Mouse (Mus musculus) ZHBTc4 (cell line): ENCODE data around the gene Cacng3.
A peak's percentile ranks its signal among the peaks of the same experiment; 100 is the strongest.

Source experiments
- DNase-seq: peaks from one replicate; pipeline ENCODE4 v3.0.0-alpha.2; 2011; ENCODE audit warnings: low read depth, low spot score

Cacng3 gene

GRCm38 (mm10) chr7:122670442-122670872 is at the start of gene Cacng3:
Gene Cacng3 (plus strand): TSS chr7:122670492.
- no peak for DNase-seq

GRCm38 (mm10) chr7:122622125-122622774 is 48.0 kb upstream of the Cacng3 start:
- DNase-seq = no peak

GRCm38 (mm10) chr7:122623753-122624152 is 46.5 kb upstream of the Cacng3 start:
- peak; percentile 21 for DNase-seq

- DNase-seq = no peak
Observed at GRCm38 (mm10) chr7:122628050-122628449, 42.2 kb upstream of the Cacng3 start.

GRCm38 (mm10) chr7:122630386-122630785 is 39.9 kb upstream of the Cacng3 start:
- no peak for DNase-seq

- peak; percentile 66 for DNase-seq
Observed at GRCm38 (mm10) chr7:122631151-122631550, 39.1 kb upstream of the Cacng3 start.

- DNase-seq = no peak
Observed at GRCm38 (mm10) chr7:122632946-122633345, 37.3 kb upstream of the Cacng3 start.

GRCm38 (mm10) chr7:122633463-122633862 is 36.8 kb upstream of the Cacng3 start:
- DNase-seq = no peak

GRCm38 (mm10) chr7:122643676-122644075 is 26.6 kb upstream of the Cacng3 start:
- DNase-seq = no peak

GRCm38 (mm10) chr7:122649306-122649705 is 21.0 kb upstream of the Cacng3 start:
- DNase-seq = no peak

- no peak for DNase-seq
Observed at GRCm38 (mm10) chr7:122652523-122652922, 17.8 kb upstream of the Cacng3 start.

GRCm38 (mm10) chr7:122656671-122657070 is 13.6 kb upstream of the Cacng3 start:
- DNase-seq = no peak

GRCm38 (mm10) chr7:122657423-122658126 is 12.7 kb upstream of the Cacng3 start:
- DNase-seq = no peak

- no peak for DNase-seq
Observed at GRCm38 (mm10) chr7:122665311-122666049, 4.8 kb upstream of the Cacng3 start.

- DNase-seq = peak; percentile 83
Observed at GRCm38 (mm10) chr7:122667903-122668302, 2.4 kb upstream of the Cacng3 start.

GRCm38 (mm10) chr7:122670873-122671641 is 765 bp downstream of the Cacng3 start:
- DNase-seq = peak; percentile 96

GRCm38 (mm10) chr7:122672981-122673380 is 2.7 kb downstream of the Cacng3 start:
- no peak for DNase-seq

- DNase-seq = no peak
Observed at GRCm38 (mm10) chr7:122675207-122675606, 4.9 kb downstream of the Cacng3 start.

GRCm38 (mm10) chr7:122701751-122702150 is 31.5 kb downstream of the Cacng3 start:
- DNase-seq = no peak

- no peak for DNase-seq
Observed at GRCm38 (mm10) chr7:122702443-122702842, 32.2 kb downstream of the Cacng3 start.

GRCm38 (mm10) chr7:122706736-122707135 is 36.4 kb downstream of the Cacng3 start:
- DNase-seq = no peak

GRCm38 (mm10) chr7:122716299-122716698 is 46.0 kb downstream of the Cacng3 start:
- DNase-seq = no peak
